Mouse (Mus musculus) liver, embryonic 14.5 days (tissue): ENCODE results near the gene Rab19. TPM values are rescaled to one million over a fixed set of nuclear protein-coding genes. Genes with fewer than 3 reads are reported as not detected.
"Not testable (repeated sequence)": the region's sequence is repeated elsewhere in the genome, so short reads cannot be mapped to it uniquely, and the experiment has no call there.

Experiments
- ATAC-seq: fragments of 200-750 bp; cut with Nextera tagmentation; 2 replicates; pipeline ENCODE4 v1.8.0; 2017; ENCODE audit warnings: moderate number of reproducible peaks, mild to moderate bottlenecking, moderate library complexity; ENCODE audit not compliant: insufficient read depth
- DNase-seq, 3 experiments: peaks; one replicate each; pipeline ENCODE4 v3.0.0-alpha.2; 2012 to 2013; ENCODE audit warnings: low read depth in 3 of 3, low spot score in 3 of 3
- H3K27ac ChIP-seq: fragments of 300-500 bp; sonication (generic); 2 replicates; pipeline ENCODE4 v1.5.1; 2014; ENCODE audit warnings: moderate library complexity, mild to moderate bottlenecking, control low read depth, inconsistent platforms
- H3K27me3 ChIP-seq: fragments of 300-500 bp; sonication (generic); 2 replicates; pipeline ENCODE4 v1.6.1; 2014; ENCODE audit warnings: mild to moderate bottlenecking, low read length, moderate library complexity; ENCODE audit not compliant: control insufficient read depth, insufficient read depth
- H3K36me3 ChIP-seq: fragments of 300-500 bp; sonication (generic); replicated peaks from 2 replicates; pipeline ENCODE4 v1.6.1; 2014; ENCODE audit warnings: low read depth; ENCODE audit not compliant: control insufficient read depth, insufficient read depth
- H3K4me1 ChIP-seq, 2 experiments: fragments of 200-500 bp in 1 of 2; fragments of 300-500 bp in 1 of 2; sonication (generic) in 1 of 2; replicated peaks; 2 replicates each; pipeline ENCODE4 v1.6.1; 2012 to 2014; ENCODE audit warnings: antibody characterized with exemption in 1 of 2, inconsistent platforms in 1 of 2, low read length in 1 of 2; ENCODE audit not compliant: control insufficient read depth in 2 of 2, insufficient read depth in 2 of 2
- H3K4me2 ChIP-seq: fragments of 300-500 bp; sonication (generic); 2 replicates; pipeline ENCODE4 v1.6.1; 2014; ENCODE audit warnings: low read depth, mild to moderate bottlenecking, control low read depth, moderate library complexity
- H3K4me3 ChIP-seq, 2 experiments: fragments of 200-500 bp in 1 of 2; fragments of 300-500 bp in 1 of 2; sonication (generic) in 1 of 2; 2 replicates each; pipeline ENCODE4 v1.5.1; 2012 to 2014; ENCODE audit warnings: low read depth in 2 of 2, low read length in 2 of 2, mild to moderate bottlenecking in 2 of 2, control low read depth in 1 of 2, inconsistent platforms in 1 of 2, moderate library complexity in 1 of 2; ENCODE audit not compliant: insufficient read depth in 1 of 2
- H3K9ac ChIP-seq: fragments of 300-500 bp; sonication (generic); replicated peaks from 2 replicates; pipeline ENCODE4 v1.6.1; 2014; ENCODE audit warnings: mild to moderate bottlenecking, control low read depth, moderate library complexity
- H3K9me3 ChIP-seq: fragments of 300-500 bp; sonication (generic); 2 replicates; pipeline ENCODE4 v1.6.1; 2016; ENCODE audit warnings: low read length, mixed read lengths; ENCODE audit not compliant: control insufficient read depth
- CTCF ChIP-seq: IDR thresholded peaks from 2 replicates; pipeline ENCODE4 v1.5.1; 2016; ENCODE audit warnings: antibody characterized with exemption, low read depth, control low read depth
- EP300 ChIP-seq: IDR thresholded peaks from 2 replicates; pipeline ENCODE4 v1.6.1; 2016; ENCODE audit warnings: antibody characterized with exemption, low read depth
- WGBS: fragments of 180-500 bp; shearing (Covaris S2); extraction: QIAGEN DNeasy Blood & Tissue Kit; methylation state at CpG from one replicate; pipeline ENCODE4 v1.1.7; 2014; ENCODE audit not compliant: insufficient replicate concordance; 5-methylcytosine and 5-hydroxymethylcytosine counted together
- polyA plus RNA-seq, 2 experiments: library from polyadenylated mRNA; depleted of rRNA in 1 of 2; stranded (reverse) in 1 of 2; unstranded in 1 of 2; fragments of >200 nt; fragmentation: Nextera tagmentation in 1 of 2; extraction: Ambion mirVana in 1 of 2; gene quantifications; 2 replicates each; pipeline versions ENCODE4 v1.2.1 to v1.2.3; 2012 to 2014

The Rab19 gene
- polyA plus RNA-seq, 2 experiments, result 0.17 to 0.38 TPM

- Histone ChIP-seq H3K9ac (no peak overlapping the region), H3K4me3 (no peak overlapping the region), H3K4me2 (no peak overlapping the region), H3K27me3 (peaks cover 8% of the 10 kb centered on the region), H3K27ac (no peak overlapping the region), H3K4me1 (peaks cover 8 to 15% of the 10 kb centered on the region in 2 experiments), H3K9me3 (no peaks in the 10 kb centered on the region), H3K36me3 (peaks cover 6% of the 10 kb centered on the region)
- DNase-seq (no peak), ATAC-seq (no peak)
- WGBS, result 74% methylated on average over 1 of the region's 1 CpGs
- TF ChIP-seq CTCF (peak; percentile 42; the same call in 1 of the 2 replicates), EP300 (no peak)
These were observed 33.1 kb downstream of the Rab19 start for GRCm38 (mm10) chr6:39414106-39414505.

GRCm38 (mm10) chr6:39415762-39416161 lies 34.8 kb downstream of the Rab19 start:
- peaks cover 11 to 20% of the 10 kb centered on the region in 2 experiments for H3K4me1 ChIP-seq
- DNase-seq (peak in 1 of 3 experiments; percentile 62), ATAC-seq (no peak)
- H3K36me3 ChIP-seq, result no peaks in the 10 kb centered on the region; the same call in 1 of the 2 replicates
- H3K9ac ChIP-seq, result no peak overlapping the region
- H3K9me3 ChIP-seq, result no peaks in the 10 kb centered on the region
- peak overlapping the region in 1 of 2 experiments; percentile 12; a peak in 1 of 4 replicates for H3K4me3 ChIP-seq
- TF ChIP-seq EP300 (no peak), CTCF (peak; percentile 84)
- H3K27me3 ChIP-seq, result peaks cover 8% of the 10 kb centered on the region
- H3K27ac ChIP-seq, result peak overlapping the region; percentile 50
- WGBS, result 33% methylated on average over 3 of the region's 5 CpGs
- peak overlapping the region; percentile 57 for H3K4me2 ChIP-seq

- H3K9ac ChIP-seq, result peak overlapping the region; percentile 34; the same call in 1 of the 2 replicates
These were observed 35.7 kb downstream of the Rab19 start for GRCm38 (mm10) chr6:39416654-39417053.

DNA sequence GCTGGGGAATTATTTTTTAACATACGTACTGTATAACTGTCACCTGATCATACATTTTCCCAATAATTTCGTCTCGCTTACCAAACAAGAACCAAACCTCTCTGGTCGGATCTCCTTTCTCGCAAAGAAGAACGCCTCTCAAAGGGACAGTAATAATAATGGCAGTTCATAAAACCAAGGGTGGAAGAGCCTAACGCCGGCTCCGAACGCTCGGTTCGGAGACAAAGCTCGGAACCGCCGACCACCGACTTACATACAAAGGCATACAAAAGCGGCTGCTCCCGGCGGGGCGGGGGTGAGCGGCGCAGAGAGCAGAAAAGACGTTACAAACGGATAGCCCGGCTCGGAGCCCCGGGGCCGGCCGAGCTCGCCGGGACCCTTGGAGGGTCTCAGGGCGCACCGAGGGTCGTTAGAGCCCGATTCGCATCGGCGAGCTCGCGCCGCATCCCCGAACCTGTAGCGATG lies 38.4 kb downstream of the Rab19 start:
- Histone ChIP-seq H3K36me3 (no peaks in the 10 kb centered on the region; the same call in 1 of the 2 replicates), H3K4me1 (peaks cover 37 to 45% of the 10 kb centered on the region in 2 experiments), H3K9me3 (no peaks in the 10 kb centered on the region), H3K27ac (peak overlapping the region; percentile 78), H3K4me3 (peak overlapping the region; percentile 90 to 94), H3K4me2 (peak overlapping the region; percentile 76), H3K27me3 (peaks cover 8% of the 10 kb centered on the region), H3K9ac (peak overlapping the region; percentile 82)
- ATAC-seq, result peak; percentile 1; the same call in 1 of the 2 replicates
- TF ChIP-seq EP300 (no peak), CTCF (no peak)
- DNase-seq, result no peak
- WGBS, result under 1% methylated on average over 43 of the region's 43 CpGs

More at GRCm38 (mm10) chr6:39416654-39417053, 35.7 kb downstream of the Rab19 start:
- DNase-seq, ATAC-seq, H3K36me3 ChIP-seq, H3K9me3 ChIP-seq, H3K27me3 ChIP-seq: not testable (repeated sequence)
- Histone ChIP-seq H3K4me3 (peak overlapping the region; percentile 33 to 90; a peak in 2 of 4 replicates), H3K4me1 (peaks cover 13 to 23% of the 10 kb centered on the region in 2 experiments), H3K27ac (peak overlapping the region; percentile 43), H3K4me2 (peak overlapping the region; percentile 57)
- peak; percentile 16; the same call in 1 of the 2 replicates for TF ChIP-seq CTCF

DNA sequence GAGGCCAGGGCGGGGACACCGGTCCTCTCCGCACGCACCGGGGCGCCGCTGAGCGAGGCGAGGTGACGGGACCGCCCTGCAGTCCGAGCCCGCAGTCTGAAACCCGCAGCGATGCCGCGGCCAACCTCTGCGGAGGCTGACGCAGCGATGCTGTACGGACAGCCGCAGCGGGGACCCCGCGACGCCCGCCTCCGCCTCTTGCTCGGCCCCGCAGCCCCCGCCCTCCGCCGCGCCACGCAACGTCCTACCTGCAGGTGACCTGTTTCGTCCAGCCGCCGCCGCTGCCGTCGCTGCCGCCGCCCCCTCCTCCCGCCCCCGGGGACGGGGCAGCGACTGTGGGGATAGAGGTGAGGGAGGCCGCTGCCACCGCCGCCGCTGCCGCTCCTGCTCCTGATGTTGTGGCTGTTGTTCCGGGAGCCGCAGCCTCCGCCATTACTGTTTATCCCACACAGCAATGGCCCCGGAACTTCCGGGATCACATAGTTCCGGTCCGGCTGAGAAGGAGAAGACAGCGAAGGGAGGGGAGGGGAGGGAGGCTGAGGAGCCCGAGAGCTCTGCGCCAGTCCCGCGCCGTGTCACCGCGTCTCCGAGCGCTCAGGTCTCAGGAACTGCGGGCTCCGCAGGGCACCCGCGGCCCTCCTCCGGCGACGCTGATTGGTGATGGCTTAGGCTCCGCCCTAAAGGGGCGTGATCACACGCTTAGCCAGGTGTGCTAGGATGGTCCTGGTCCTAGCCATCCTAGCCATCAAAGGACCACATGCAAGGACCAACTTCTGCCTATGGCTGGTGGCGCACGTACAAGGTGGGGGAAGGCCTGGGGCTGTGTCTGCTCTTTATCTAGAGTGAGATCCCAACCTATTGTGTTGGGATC lies 39.1 kb downstream of the Rab19 start, which contains the start of gene Mkrn1:
Mkrn1 (minus strand) TSS at position 612 of the 871 bp plus-strand sequence.
- Histone ChIP-seq H3K4me1 (peaks cover 40 to 51% of the 10 kb centered on the region in 2 experiments), H3K9me3 (no peaks in the 10 kb centered on the region), H3K4me3 (peak within 1 kb of the TSS; percentile 90 to 94), H3K36me3 (no peaks in the 10 kb centered on the region; the same call in 1 of the 2 replicates), H3K27ac (peak within 1 kb of the TSS; percentile 78), H3K27me3 (peaks cover 8% of the 10 kb centered on the region), H3K4me2 (peak within 1 kb of the TSS; percentile 76), H3K9ac (peak within 1 kb of the TSS; percentile 82)
- WGBS, result under 1% methylated on average over 69 of the region's 82 CpGs
- ATAC-seq, result peak; percentile 82
- DNase-seq, result peak; percentile 78 to 83 (median 80)
- TF ChIP-seq CTCF (peak; percentile 36; the same call in 1 of the 2 replicates), EP300 (no peak)
